In the genomic region with DNA sequence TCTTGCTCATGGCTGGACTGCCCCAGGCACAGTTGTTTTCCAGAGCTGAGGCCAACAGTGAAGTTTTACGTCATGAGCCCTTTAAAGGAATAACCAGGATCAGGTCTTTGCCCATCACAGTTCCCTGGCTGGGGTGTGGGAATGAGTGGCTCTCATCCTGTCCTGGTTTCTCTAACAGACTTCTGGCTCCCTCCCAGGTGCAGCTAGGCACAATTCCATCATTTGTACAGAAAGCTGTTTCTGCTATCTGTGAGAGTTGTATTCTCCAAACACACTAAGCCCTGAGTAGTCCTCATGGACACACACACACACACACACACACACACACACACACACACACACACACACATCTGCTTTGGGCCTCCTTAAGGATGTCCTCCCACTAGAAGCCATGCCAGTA, we compare ENCODE assay signal across 8 mouse cellular contexts.
"Had no signal": no experiment of that assay in that cellular context is flagged by ENCODE, and none has a peak within 500 bp of the region (broad histone marks: within the 10 kb centered on the region; RNA-seq: fewer than 3 reads in every experiment).

No protein-coding gene starts in this region.

- DNase-seq: kidney, adult 8-10 months; kidney, postnatal 25 days; liver; liver, embryonic 13.5 days; liver, postnatal 0 days; lung, postnatal 14 days; thymus, adult 2 months; thymus, postnatal 25 days had no signal
